Mouse (Mus musculus): Measurements from ENCODE around the gene Fhod1.

The Fhod1 gene

GRCm38 (mm10) chr8:105348450-105349095 lies 820 bp upstream of the Fhod1 start, which contains the start of gene Slc9a5:
Gene Slc9a5 (plus strand): TSS chr8:105348843.
- DNase-seq (ENCODE audit: low spot score), result peak; percentile 58

- peak; percentile 60 for DNase-seq (ENCODE audit: low spot score)
Observed at GRCm38 (mm10) chr8:105346611-105347427, 934 bp downstream of the Fhod1 start.

GRCm38 (mm10) chr8:105345061-105345975 lies 2.4 kb downstream of the Fhod1 start:
- DNase-seq (ENCODE audit: low spot score), result no peak

GRCm38 (mm10) chr8:105343791-105344574 lies 3.8 kb downstream of the Fhod1 start:
- no peak for DNase-seq (ENCODE audit: low spot score)

GRCm38 (mm10) chr8:105342768-105343167 lies 5.0 kb downstream of the Fhod1 start:
- DNase-seq (ENCODE audit: low spot score), result no peak

- no peak for DNase-seq (ENCODE audit: low spot score)
Observed at GRCm38 (mm10) chr8:105341399-105341798, 6.4 kb downstream of the Fhod1 start.

GRCm38 (mm10) chr8:105339886-105340635 lies 7.7 kb downstream of the Fhod1 start:
- no peak for DNase-seq (ENCODE audit: low spot score)

GRCm38 (mm10) chr8:105338992-105339391 lies 8.8 kb downstream of the Fhod1 start:
- no peak for DNase-seq (ENCODE audit: low spot score)

GRCm38 (mm10) chr8:105336373-105337130 lies 11.2 kb downstream of the Fhod1 start:
- DNase-seq (ENCODE audit: low spot score), result peak; percentile 6

- no peak for DNase-seq (ENCODE audit: low spot score)
Observed at GRCm38 (mm10) chr8:105332523-105332922, 15.2 kb downstream of the Fhod1 start.

- no peak for DNase-seq (ENCODE audit: low spot score)
Observed at GRCm38 (mm10) chr8:105331931-105332330, 15.8 kb downstream of the Fhod1 start.

GRCm38 (mm10) chr8:105331469-105331868 lies 16.3 kb downstream of the Fhod1 start:
- no peak for DNase-seq (ENCODE audit: low spot score)

GRCm38 (mm10) chr8:105330325-105330724 lies 17.4 kb downstream of the Fhod1 start:
- DNase-seq (ENCODE audit: low spot score), result no peak

- no peak for DNase-seq (ENCODE audit: low spot score)
Observed at GRCm38 (mm10) chr8:105326968-105327367, 20.8 kb downstream of the Fhod1 start.

GRCm38 (mm10) chr8:105326141-105326672 lies 21.5 kb downstream of the Fhod1 start, which contains the start of the genes Lrrc29 and Tmem208:
Gene Lrrc29 (minus strand): TSS chr8:105326278.
Gene Tmem208 (plus strand): TSS chr8:105326354.
- DNase-seq (ENCODE audit: low spot score), result peak; percentile 96

GRCm38 (mm10) chr8:105325641-105326093 lies 22.1 kb downstream of the Fhod1 start:
- no peak for DNase-seq (ENCODE audit: low spot score)

- no peak for DNase-seq (ENCODE audit: low spot score)
Observed at GRCm38 (mm10) chr8:105323183-105323582, 24.6 kb downstream of the Fhod1 start.

- DNase-seq (ENCODE audit: low spot score), result no peak
Observed at GRCm38 (mm10) chr8:105318662-105319190, 29.0 kb downstream of the Fhod1 start.

GRCm38 (mm10) chr8:105317941-105318340 lies 29.8 kb downstream of the Fhod1 start:
- DNase-seq (ENCODE audit: low spot score), result no peak

All from ovary, postnatal 36 days (tissue).